Mouse (Mus musculus): Measurements from ENCODE around the gene Cd164. TPM values are rescaled to one million over a fixed set of nuclear protein-coding genes. Genes with fewer than 3 reads are reported as not detected.

The Cd164 gene
- polyA plus RNA-seq, 1 experiment, result 291 TPM

DNA sequence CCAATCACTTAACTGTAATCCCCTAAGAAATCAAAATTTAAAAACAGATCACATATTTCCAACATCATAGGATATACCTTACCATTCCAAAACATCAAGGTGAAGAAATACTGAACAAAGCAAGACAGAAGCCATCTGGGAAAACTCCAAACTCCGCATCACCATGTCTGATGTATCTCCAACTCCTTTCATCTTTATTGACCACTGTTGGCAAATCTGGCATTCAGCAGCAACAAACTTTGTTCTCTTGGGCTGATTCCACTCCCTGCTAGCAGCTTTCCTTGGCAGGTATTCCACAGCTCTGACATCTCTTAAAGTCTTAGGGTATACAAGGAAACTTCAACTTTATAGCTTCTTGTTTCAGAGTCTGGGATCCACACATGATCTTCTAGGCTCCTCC lies 39.2 kb downstream of the Cd164 start:
- H3K36me3 ChIP-seq (ENCODE audit: control insufficient read depth, insufficient read depth, low read length), result no peaks in the 10 kb centered on the region
- no peak overlapping the region for H3K27ac ChIP-seq (ENCODE audit: insufficient read depth, low read depth, low read length)
- DNase-seq, result no peak
- no peak for TF ChIP-seq POLR2A (IDR thresholded peaks at IDR 0.05; ENCODE audit: low read depth, low read length)
- no peak for TF ChIP-seq CTCF (conservative IDR thresholded peaks at IDR 0.05; ENCODE audit: insufficient read depth, insufficient read length, low read depth, low read length)
- H3K4me1 ChIP-seq (ENCODE audit: control insufficient read depth, insufficient read depth, low read length), result peaks cover 9% of the 10 kb centered on the region
- WGBS, result 92% methylated on average over 1 of the region's 1 CpGs
- no peaks in the 10 kb centered on the region for H3K27me3 ChIP-seq (replicated peaks; ENCODE audit: control insufficient read depth, insufficient read depth, low read length)
- H3K4me3 ChIP-seq (ENCODE audit: insufficient read depth, low read depth, low read length), result no peak overlapping the region

DNA sequence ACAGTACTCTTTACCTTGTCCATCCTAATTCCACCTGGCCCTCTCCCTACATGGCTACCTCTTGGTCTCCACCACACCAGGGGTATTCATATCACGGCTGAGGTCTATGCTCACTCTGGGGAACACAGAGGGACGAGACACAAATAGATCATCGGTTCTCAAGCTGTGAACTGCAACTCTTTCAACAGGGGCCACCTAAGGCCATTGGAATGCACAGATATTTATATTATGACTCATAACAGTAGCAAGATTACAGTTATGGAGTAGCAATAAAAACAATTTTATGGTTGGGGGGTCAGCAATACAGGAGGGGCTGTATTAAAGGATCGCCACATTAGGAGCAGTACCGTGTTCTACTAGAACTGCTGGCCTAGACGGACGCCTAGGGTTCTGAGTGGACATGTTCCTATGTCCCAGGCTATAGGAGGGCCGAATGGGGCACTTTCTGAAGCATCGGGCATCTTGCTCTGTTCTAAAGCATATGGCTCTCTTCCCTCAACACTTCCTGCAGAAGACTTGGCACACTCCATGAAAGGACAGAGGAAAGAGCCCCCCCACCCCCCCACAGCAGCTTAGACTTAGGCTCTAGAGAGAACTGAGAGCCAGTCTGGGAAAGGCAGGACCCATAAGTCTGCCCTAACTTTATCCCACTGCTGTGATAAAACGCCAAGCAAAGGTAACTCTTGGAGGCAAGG lies 42.6 kb downstream of the Cd164 start:
- H3K27me3 ChIP-seq (replicated peaks; ENCODE audit: control insufficient read depth, insufficient read depth, low read length), result no peaks in the 10 kb centered on the region
- DNase-seq, result no peak
- no peaks in the 10 kb centered on the region for H3K36me3 ChIP-seq (ENCODE audit: control insufficient read depth, insufficient read depth, low read length)
- TF ChIP-seq CTCF (conservative IDR thresholded peaks at IDR 0.05; ENCODE audit: insufficient read depth, insufficient read length, low read depth, low read length), result no peak
- no peak for TF ChIP-seq POLR2A (IDR thresholded peaks at IDR 0.05; ENCODE audit: low read depth, low read length)
- H3K27ac ChIP-seq (ENCODE audit: insufficient read depth, low read depth, low read length), result no peak overlapping the region
- 91% methylated on average over 10 of the region's 10 CpGs for WGBS
- H3K4me3 ChIP-seq (ENCODE audit: insufficient read depth, low read depth, low read length), result no peak overlapping the region
- H3K4me1 ChIP-seq (ENCODE audit: control insufficient read depth, insufficient read depth, low read length), result no peaks in the 10 kb centered on the region

DNA sequence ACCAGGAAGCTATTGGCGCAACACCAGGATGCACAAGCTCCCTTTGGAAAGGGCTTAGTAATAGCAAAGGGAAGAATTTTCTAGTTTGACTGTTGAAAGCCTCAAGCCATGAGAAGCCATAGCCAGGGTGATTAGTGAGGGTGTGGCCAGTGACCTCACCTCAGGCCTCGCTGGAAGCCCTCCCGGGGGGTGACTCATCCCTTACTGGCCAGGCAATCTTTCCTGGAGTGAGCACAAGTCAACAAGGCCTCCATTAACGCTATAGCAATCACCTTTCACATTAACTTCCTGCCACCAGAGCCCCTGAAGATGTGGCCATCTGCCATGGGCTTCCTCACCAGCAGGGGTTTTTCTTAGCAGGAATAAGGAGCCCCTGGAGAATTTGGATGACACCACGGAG lies 45.9 kb downstream of the Cd164 start:
- H3K36me3 ChIP-seq (ENCODE audit: control insufficient read depth, insufficient read depth, low read length), result no peaks in the 10 kb centered on the region
- TF ChIP-seq POLR2A (IDR thresholded peaks at IDR 0.05; ENCODE audit: low read depth, low read length) (no peak), CTCF (conservative IDR thresholded peaks at IDR 0.05; ENCODE audit: insufficient read depth, insufficient read length, low read depth, low read length) (no peak)
- WGBS, result 41% methylated on average over 5 of the region's 5 CpGs
- DNase-seq, result no peak
- H3K27me3 ChIP-seq (replicated peaks; ENCODE audit: control insufficient read depth, insufficient read depth, low read length), result no peaks in the 10 kb centered on the region
- peaks cover 4% of the 10 kb centered on the region for H3K4me1 ChIP-seq (ENCODE audit: control insufficient read depth, insufficient read depth, low read length)
- H3K27ac ChIP-seq (ENCODE audit: insufficient read depth, low read depth, low read length), result no peak overlapping the region
- H3K4me3 ChIP-seq (ENCODE audit: insufficient read depth, low read depth, low read length), result no peak overlapping the region

DNA sequence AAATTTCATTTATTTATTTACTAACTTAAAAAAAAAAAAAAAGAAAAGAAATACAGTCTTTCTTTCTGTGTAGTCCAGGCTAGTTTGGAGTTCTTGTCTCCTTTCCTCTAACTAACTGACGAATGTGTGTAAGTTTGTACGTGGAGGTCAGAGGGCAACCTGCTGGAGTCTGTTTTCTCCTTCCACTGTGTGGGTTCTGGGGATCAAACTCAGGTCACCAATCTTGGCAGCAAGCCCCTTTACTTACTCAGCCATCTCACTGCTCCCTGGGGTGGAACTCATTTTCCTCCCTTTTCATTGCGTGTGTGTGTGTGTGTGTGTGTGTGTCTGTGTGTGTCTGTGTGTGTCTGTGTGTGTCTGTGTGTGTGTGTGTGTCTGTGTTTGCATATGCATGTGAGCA lies 49.1 kb downstream of the Cd164 start:
- Histone ChIP-seq H3K4me1 (ENCODE audit: control insufficient read depth, insufficient read depth, low read length) (peaks cover 4% of the 10 kb centered on the region), H3K27ac (ENCODE audit: insufficient read depth, low read depth, low read length) (no peak overlapping the region; the same call in 1 of the 2 replicates), H3K27me3 (replicated peaks; ENCODE audit: control insufficient read depth, insufficient read depth, low read length) (no peaks in the 10 kb centered on the region), H3K4me3 (ENCODE audit: insufficient read depth, low read depth, low read length) (no peak overlapping the region), H3K36me3 (ENCODE audit: control insufficient read depth, insufficient read depth, low read length) (no peaks in the 10 kb centered on the region)
- TF ChIP-seq CTCF (conservative IDR thresholded peaks at IDR 0.05; ENCODE audit: insufficient read depth, insufficient read length, low read depth, low read length) (no peak), POLR2A (IDR thresholded peaks at IDR 0.05; ENCODE audit: low read depth, low read length) (no peak)
- DNase-seq, result peak; percentile 90
- WGBS, result 14% methylated on average over 3 of the region's 3 CpGs

DNA sequence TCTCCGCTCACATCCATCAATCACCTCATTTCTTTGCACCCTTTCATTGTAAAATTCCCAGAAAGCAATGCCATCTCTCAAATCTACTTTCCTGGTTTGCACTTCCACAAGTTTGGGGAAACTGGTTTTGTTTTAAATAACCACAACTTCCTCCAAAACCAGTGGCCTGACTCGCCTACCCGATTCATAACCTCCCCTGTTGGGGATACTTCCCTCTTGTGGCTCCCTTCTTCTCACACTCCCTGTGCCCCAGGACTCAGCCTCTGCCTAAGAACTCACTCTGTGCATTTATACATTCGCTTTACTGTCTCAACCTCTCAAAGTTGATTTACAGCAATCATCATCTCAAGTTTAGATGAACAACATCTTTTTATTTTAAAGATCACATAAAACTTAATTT lies 51.9 kb downstream of the Cd164 start:
- H3K27ac ChIP-seq (ENCODE audit: insufficient read depth, low read depth, low read length), result no peak overlapping the region
- H3K4me3 ChIP-seq (ENCODE audit: insufficient read depth, low read depth, low read length), result no peak overlapping the region
- no peak for DNase-seq
- peaks cover 5% of the 10 kb centered on the region for H3K4me1 ChIP-seq (ENCODE audit: control insufficient read depth, insufficient read depth, low read length)
- H3K36me3 ChIP-seq (ENCODE audit: control insufficient read depth, insufficient read depth, low read length), result no peaks in the 10 kb centered on the region
- no peak for TF ChIP-seq POLR2A (IDR thresholded peaks at IDR 0.05; ENCODE audit: low read depth, low read length)
- no peak for TF ChIP-seq CTCF (conservative IDR thresholded peaks at IDR 0.05; ENCODE audit: insufficient read depth, insufficient read length, low read depth, low read length)
- 84% methylated on average over 4 of the region's 4 CpGs for WGBS
- H3K27me3 ChIP-seq (replicated peaks; ENCODE audit: control insufficient read depth, insufficient read depth, low read length), result no peaks in the 10 kb centered on the region

DNA sequence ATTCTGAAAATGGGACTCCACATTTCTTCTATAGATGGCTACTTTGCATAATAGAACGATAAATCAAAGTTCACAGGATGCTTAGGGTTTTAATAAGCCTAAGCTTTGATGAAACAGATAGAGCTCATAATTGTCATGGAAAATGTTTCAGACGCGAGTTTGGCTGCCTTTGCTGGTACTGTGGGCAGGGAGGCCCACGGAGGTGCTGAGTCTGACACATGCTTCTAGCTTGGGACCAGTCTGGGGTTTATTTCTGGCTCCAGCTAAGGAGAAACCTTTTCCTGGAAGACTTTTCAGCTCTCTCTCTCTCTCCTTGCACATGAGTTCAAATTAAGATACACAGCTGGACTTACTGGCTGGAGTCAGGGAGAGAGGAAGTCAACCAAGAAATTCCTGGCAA lies 53.1 kb downstream of the Cd164 start:
- Histone ChIP-seq H3K4me3 (ENCODE audit: insufficient read depth, low read depth, low read length) (no peak overlapping the region), H3K36me3 (ENCODE audit: control insufficient read depth, insufficient read depth, low read length) (no peaks in the 10 kb centered on the region), H3K27ac (ENCODE audit: insufficient read depth, low read depth, low read length) (no peak overlapping the region), H3K4me1 (ENCODE audit: control insufficient read depth, insufficient read depth, low read length) (peaks cover 7% of the 10 kb centered on the region), H3K27me3 (replicated peaks; ENCODE audit: control insufficient read depth, insufficient read depth, low read length) (no peaks in the 10 kb centered on the region)
- DNase-seq, result no peak
- 84% methylated on average over 4 of the region's 4 CpGs for WGBS
- TF ChIP-seq CTCF (conservative IDR thresholded peaks at IDR 0.05; ENCODE audit: insufficient read depth, insufficient read length, low read depth, low read length) (no peak), POLR2A (IDR thresholded peaks at IDR 0.05; ENCODE audit: low read depth, low read length) (no peak)

DNA sequence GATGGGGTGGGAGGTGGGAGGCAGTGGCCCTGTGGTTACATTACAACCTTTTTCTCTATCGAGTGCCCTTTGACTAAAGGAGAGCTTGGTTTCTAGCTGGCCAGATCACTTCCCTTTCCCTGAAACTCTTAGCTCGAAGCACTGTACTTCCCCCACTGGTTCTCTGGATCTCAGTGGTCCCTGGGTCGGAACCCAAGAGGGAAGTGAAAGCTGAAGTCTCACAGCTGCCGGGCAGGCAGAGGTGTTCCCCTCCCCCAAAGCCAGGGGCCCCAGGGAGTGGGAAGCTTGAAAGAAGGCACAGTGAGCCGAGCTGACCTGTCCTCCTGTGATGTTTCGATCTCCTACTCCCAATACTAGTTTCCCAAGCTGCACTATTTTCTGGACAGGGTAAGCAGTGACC lies 54.0 kb downstream of the Cd164 start:
- DNase-seq, result no peak
- no peak overlapping the region for H3K27ac ChIP-seq (ENCODE audit: insufficient read depth, low read depth, low read length)
- WGBS, result 44% methylated on average over 6 of the region's 6 CpGs

More for the DNA sequence above, 54.0 kb downstream of the Cd164 start:
- no peak overlapping the region for H3K4me3 ChIP-seq (ENCODE audit: insufficient read depth, low read depth, low read length)
- TF ChIP-seq POLR2A (IDR thresholded peaks at IDR 0.05; ENCODE audit: low read depth, low read length), result no peak
- TF ChIP-seq CTCF (conservative IDR thresholded peaks at IDR 0.05; ENCODE audit: insufficient read depth, insufficient read length, low read depth, low read length), result no peak
- H3K4me1 ChIP-seq (ENCODE audit: control insufficient read depth, insufficient read depth, low read length), result peaks cover 10% of the 10 kb centered on the region
- no peaks in the 10 kb centered on the region for H3K27me3 ChIP-seq (replicated peaks; ENCODE audit: control insufficient read depth, insufficient read depth, low read length)
- no peaks in the 10 kb centered on the region for H3K36me3 ChIP-seq (ENCODE audit: control insufficient read depth, insufficient read depth, low read length)
